In genomic region chr7:87277225-87277624, GRCm38 (mm10) we compare ENCODE assay signal across 9 mouse cellular contexts. TPM values are rescaled to one million over a fixed set of nuclear protein-coding genes. Genes with fewer than 3 reads are reported as not detected.
DNase-seq lines count a peak whose midpoint lies in the region; ATAC-seq lines count a peak whose summit lies in the region.
"Had no signal": no experiment of that assay in that cellular context is flagged by ENCODE, and none has a peak within 500 bp of the region (broad histone marks: within the 10 kb centered on the region; RNA-seq: fewer than 3 reads in every experiment).

No protein-coding gene starts in this region.

- no peak overlapping the region for H3K27ac ChIP-seq in heart, embryonic 11.5 days (ENCODE audit: low read depth, low read length)
- H3K27ac ChIP-seq: neural tube, embryonic 13.5 days had no signal

- H3K36me3 ChIP-seq in heart, embryonic 11.5 days (ENCODE audit: control insufficient read depth, insufficient read depth, low read length) = no peaks in the 10 kb centered on the region
- H3K36me3 ChIP-seq: neural tube, embryonic 13.5 days had no signal

- no peak overlapping the region for H3K9ac ChIP-seq in heart, embryonic 11.5 days (ENCODE audit: low read depth, low read length)
- H3K9ac ChIP-seq: neural tube, embryonic 13.5 days had no signal

- DNase-seq in heart, postnatal 10 days = peak; percentile 49 to 59
- peak; percentile 47 for DNase-seq in 416B (ENCODE audit: low read depth)
- DNase-seq in adipocyte (ENCODE audit: low spot score) = peak; percentile 70
- peak; percentile 2 to 26 for DNase-seq in frontal cortex, postnatal 14 days (ENCODE audit: low spot score in 2 of 2)
- peak; percentile 56 to 70 for DNase-seq in left cerebral cortex, postnatal 14 days (ENCODE audit: low spot score in 2 of 2)
- no peak for DNase-seq in spleen, postnatal 10 days (ENCODE audit: low spot score in 2 of 2)
- no peak for DNase-seq in urinary bladder, adult 2 months (ENCODE audit: low spot score)

- no peak overlapping the region for H3K4me3 ChIP-seq in heart, embryonic 11.5 days (ENCODE audit: low read depth, low read length)
- H3K4me3 ChIP-seq: neural tube, embryonic 13.5 days had no signal

- no peaks in the 10 kb centered on the region for H3K4me1 ChIP-seq in heart, embryonic 11.5 days (ENCODE audit: control insufficient read depth, insufficient read depth, low read length)
- H3K4me1 ChIP-seq: neural tube, embryonic 13.5 days had no signal

- no peak for ATAC-seq in heart, embryonic 11.5 days (replicated peaks; ENCODE audit: insufficient number of reproducible peaks, low FRiP score, low TSS enrichment)

- no peak overlapping the region for H3K4me2 ChIP-seq in heart, embryonic 11.5 days
- H3K4me2 ChIP-seq: neural tube, embryonic 13.5 days had no signal

- intact Hi-C loops in heart, postnatal 10 days (cut with DNase I) = loop anchor here (1.0 kb wide), 1 partner anchor 164 kb away; no protein-coding TSS in a partner anchor
- intact Hi-C loops in left cerebral cortex, postnatal 14 days (cut with DNase I) = loop anchor here (2.0 kb wide), 1 partner anchor 162 kb away; no protein-coding TSS in a partner anchor

- H3K9me3 ChIP-seq in heart, embryonic 11.5 days (replicated peaks; ENCODE audit: control insufficient read depth, low read length) = no peaks in the 10 kb centered on the region
- H3K9me3 ChIP-seq: neural tube, embryonic 13.5 days had no signal

- WGBS in heart, embryonic 11.5 days (ENCODE audit: insufficient replicate concordance) = 6% methylated on average over 1 of the region's 1 CpGs

- H3K27me3 ChIP-seq in heart, embryonic 11.5 days (ENCODE audit: control insufficient read depth, insufficient read depth, low read length) = no peaks in the 10 kb centered on the region
- H3K27me3 ChIP-seq: neural tube, embryonic 13.5 days had no signal

RNA-seq across cellular contexts. Expression of gene Nox4, which starts 31.3 kb away (rescaled TPM):
- 1 to 10 TPM; 2.0 to 2.3 TPM for total RNA-seq in heart, postnatal 10 days (2021)
- polyA plus RNA-seq in heart, embryonic 11.5 days (2014; fragmentation: Nextera tagmentation; extraction: Ambion mirVana) = 4.1 and 4.5 TPM in 2 replicates
- under 1 TPM; 0.42 to 0.72 TPM for total RNA-seq in left cerebral cortex, postnatal 14 days (2021)
- polyA plus RNA-seq in urinary bladder, adult 2 months (2012; rRNA removed) = 1.7 and 2.1 TPM in 2 replicates

Comparison
In these comparisons a context has a peak if more than half of its experiments do, and no peak if none do; other contexts are left out.
1. DNase-seq: peak in heart, postnatal 10 days (2 of 2), 416B (single experiment), adipocyte (single experiment), frontal cortex, postnatal 14 days (2 of 2) and left cerebral cortex, postnatal 14 days (2 of 2); none in spleen, postnatal 10 days (0 of 2) and urinary bladder, adult 2 months (single experiment).